Mouse (Mus musculus) hindbrain, postnatal 0 days (tissue): ENCODE results near the gene Tnfsf4. TPM values are rescaled to one million over a fixed set of nuclear protein-coding genes. Genes with fewer than 3 reads are reported as not detected.

ENCODE experiments used
- ATAC-seq: fragments of 200-750 bp; cut with Nextera tagmentation; 2 replicates; pipeline ENCODE4 v1.8.0; 2017; ENCODE audit warnings: mild to moderate bottlenecking, moderate TSS enrichment, moderate library complexity
- DNase-seq: peaks from one replicate; pipeline ENCODE4 v3.0.0-alpha.2; 2015; ENCODE audit warnings: low spot score
- H3K27ac ChIP-seq: fragments of 300-500 bp; sonication (generic); 2 replicates; pipeline ENCODE4 v1.5.1; 2014; ENCODE audit warnings: mild to moderate bottlenecking
- H3K27me3 ChIP-seq: fragments of 300-500 bp; sonication (generic); 2 replicates; pipeline ENCODE4 v1.6.1; 2014; ENCODE audit warnings: low read length, mixed read lengths; ENCODE audit not compliant: insufficient read depth
- H3K36me3 ChIP-seq: fragments of 300-500 bp; sonication (generic); 2 replicates; pipeline ENCODE4 v1.6.1; 2014; ENCODE audit warnings: low read length, mixed read lengths; ENCODE audit not compliant: insufficient read depth
- H3K4me1 ChIP-seq: fragments of 300-500 bp; sonication (generic); 2 replicates; pipeline ENCODE4 v1.6.1; 2014; ENCODE audit warnings: antibody characterized with exemption, low read length, mixed read lengths; ENCODE audit not compliant: insufficient read depth
- H3K4me2 ChIP-seq: fragments of 300-500 bp; sonication (generic); 2 replicates; pipeline ENCODE4 v1.6.1; 2014; ENCODE audit warnings: low read depth, mild to moderate bottlenecking, low read length, moderate library complexity, mixed read lengths
- H3K4me3 ChIP-seq: fragments of 300-500 bp; sonication (generic); 2 replicates; pipeline ENCODE4 v1.5.1; 2014; ENCODE audit warnings: low read length
- H3K9ac ChIP-seq: fragments of 300-500 bp; sonication (generic); replicated peaks from 2 replicates; pipeline ENCODE4 v1.6.1; 2014; ENCODE audit warnings: mild to moderate bottlenecking, low read length, moderate library complexity, mixed read lengths
- H3K9me3 ChIP-seq: fragments of 300-500 bp; sonication (generic); 2 replicates; pipeline ENCODE4 v1.6.1; 2016; ENCODE audit warnings: low read length, mixed read lengths
- CTCF ChIP-seq: IDR thresholded peaks from 2 replicates; pipeline ENCODE4 v1.5.1; 2016; ENCODE audit warnings: antibody characterized with exemption, control low read depth, low read depth
- WGBS: fragments of 180-500 bp; shearing (Covaris S2); extraction: QIAGEN DNeasy Blood & Tissue Kit; methylation state at CpG from one replicate; pipeline ENCODE4 v1.1.7; 2014; 5-methylcytosine and 5-hydroxymethylcytosine counted together
- polyA plus RNA-seq: library from polyadenylated mRNA; unstranded; fragments of >200 nt; fragmentation: Nextera tagmentation; extraction: Ambion mirVana; gene quantifications from 2 replicates; pipeline ENCODE4 v1.2.1, GENCODE M21; 2015
- total RNA-seq: library from RNA; depleted of rRNA; stranded (reverse); fragments of >200 nt; gene quantifications from 2 replicates; pipeline ENCODE4 v1.2.3, GENCODE M21; 2014

Tnfsf4 gene
- total and polyA plus RNA-seq, 2 experiments from 2014 or later: not detected

DNA sequence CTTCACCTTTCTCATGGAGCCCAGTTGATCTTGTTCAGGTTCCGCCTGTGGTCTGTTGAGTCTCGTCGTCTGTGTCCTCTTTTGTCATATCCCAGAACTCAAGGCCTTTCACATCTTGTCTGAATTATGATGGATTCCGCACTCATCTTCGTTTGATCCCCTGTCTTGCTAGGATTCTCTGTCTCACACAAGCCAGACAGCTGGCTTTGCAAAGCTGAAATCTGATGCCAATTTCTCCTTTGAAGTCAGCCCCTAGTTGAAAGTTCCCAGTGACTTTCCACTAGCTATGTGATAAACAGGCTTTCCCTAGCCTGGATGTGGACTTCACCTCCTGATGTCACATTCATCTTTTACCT lies 14.8 kb upstream of the Tnfsf4 start:
- no peak for ATAC-seq
- Histone ChIP-seq H3K9me3 (no peaks in the 10 kb centered on the region), H3K4me2 (no peak overlapping the region), H3K36me3 (no peaks in the 10 kb centered on the region), H3K27me3 (no peaks in the 10 kb centered on the region), H3K4me1 (no peaks in the 10 kb centered on the region), H3K9ac (no peak overlapping the region), H3K4me3 (no peak overlapping the region), H3K27ac (no peak overlapping the region)
- whole genome bisulfite sequencing: 35% methylated on average over 5 of the region's 5 CpGs
- DNase-seq: peak; percentile 13
- no peak for TF ChIP-seq CTCF

DNA sequence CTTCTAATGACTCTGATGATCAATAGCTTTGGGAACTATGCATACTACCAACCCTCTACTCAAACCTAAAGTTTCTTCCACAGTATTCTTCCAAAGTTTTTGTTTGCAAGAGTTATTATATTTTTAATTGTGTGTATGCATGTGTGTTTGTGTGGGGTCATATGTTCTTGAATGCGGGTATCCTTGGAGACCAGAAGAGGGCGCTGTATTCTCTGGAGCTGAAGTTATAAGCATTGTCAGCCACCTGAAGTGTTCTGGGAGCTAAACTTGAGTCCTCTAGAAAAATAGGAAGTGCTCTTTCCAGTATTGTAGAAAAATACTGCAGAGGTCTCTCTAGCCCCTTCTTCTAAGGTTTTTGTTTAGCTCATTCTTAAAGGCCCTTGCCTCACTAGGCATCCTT lies 5.1 kb upstream of the Tnfsf4 start:
- H3K9ac ChIP-seq: no peak overlapping the region
- no peaks in the 10 kb centered on the region for H3K4me1 ChIP-seq
- no peaks in the 10 kb centered on the region for H3K27me3 ChIP-seq
- H3K4me2 ChIP-seq: no peak overlapping the region
- DNase-seq: no peak
- TF ChIP-seq CTCF: 0 out of 2 replicates have a peak, but pooled peaks have one; percentile 19
- H3K4me3 ChIP-seq: no peak overlapping the region
- no peak overlapping the region for H3K27ac ChIP-seq
- 62% methylated on average over 2 of the region's 2 CpGs for WGBS
- no peak for ATAC-seq
- H3K9me3 ChIP-seq: no peaks in the 10 kb centered on the region
- no peaks in the 10 kb centered on the region for H3K36me3 ChIP-seq

GRCm38 (mm10) chr1:161392906-161393305 lies 2.3 kb upstream of the Tnfsf4 start:
- Histone ChIP-seq H3K4me2 (no peak overlapping the region), H3K9ac (no peak overlapping the region), H3K9me3 (no peaks in the 10 kb centered on the region), H3K4me1 (no peaks in the 10 kb centered on the region), H3K27ac (no peak overlapping the region), H3K36me3 (no peaks in the 10 kb centered on the region), H3K27me3 (no peaks in the 10 kb centered on the region), H3K4me3 (no peak overlapping the region)
- DNase-seq: no peak
- no peak for TF ChIP-seq CTCF
- 86% methylated on average over 10 of the region's 10 CpGs for WGBS
- ATAC-seq: no peak

GRCm38 (mm10) chr1:161395610-161396009 lies 401 bp downstream of the Tnfsf4 start:
- Histone ChIP-seq H3K4me2 (no peak overlapping the region), H3K4me3 (no peak overlapping the region), H3K4me1 (no peaks in the 10 kb centered on the region), H3K9me3 (no peaks in the 10 kb centered on the region), H3K36me3 (no peaks in the 10 kb centered on the region), H3K27me3 (no peaks in the 10 kb centered on the region), H3K27ac (no peak overlapping the region), H3K9ac (no peak overlapping the region)
- 73% methylated on average over 5 of the region's 5 CpGs for WGBS
- ATAC-seq (no peak), DNase-seq (no peak)
- no peak for TF ChIP-seq CTCF

- H3K4me3 ChIP-seq: no peak overlapping the region
Observed at GRCm38 (mm10) chr1:161396351-161396750, 1.1 kb downstream of the Tnfsf4 start.

GRCm38 (mm10) chr1:161400126-161400525 lies 4.9 kb downstream of the Tnfsf4 start:
- 31% methylated on average over 6 of the region's 6 CpGs for WGBS

More at GRCm38 (mm10) chr1:161396351-161396750, 1.1 kb downstream of the Tnfsf4 start:
- Histone ChIP-seq H3K27ac (no peak overlapping the region), H3K27me3 (no peaks in the 10 kb centered on the region), H3K9me3 (no peaks in the 10 kb centered on the region), H3K36me3 (no peaks in the 10 kb centered on the region), H3K9ac (no peak overlapping the region), H3K4me2 (no peak overlapping the region), H3K4me1 (no peaks in the 10 kb centered on the region)
- WGBS: 91% methylated on average over 10 of the region's 10 CpGs
- no peak for TF ChIP-seq CTCF
- DNase-seq (no peak), ATAC-seq (no peak)

GRCm38 (mm10) chr1:161403061-161403460 lies 7.9 kb downstream of the Tnfsf4 start:
- ATAC-seq (no peak), DNase-seq (no peak)
- Histone ChIP-seq H3K4me1 (no peaks in the 10 kb centered on the region), H3K36me3 (no peaks in the 10 kb centered on the region), H3K9ac (no peak overlapping the region), H3K27ac (no peak overlapping the region), H3K27me3 (no peaks in the 10 kb centered on the region), H3K4me3 (no peak overlapping the region), H3K4me2 (no peak overlapping the region), H3K9me3 (no peaks in the 10 kb centered on the region)
- TF ChIP-seq CTCF: no peak
- WGBS: 60% methylated on average over 2 of the region's 2 CpGs

More at GRCm38 (mm10) chr1:161400126-161400525, 4.9 kb downstream of the Tnfsf4 start:
- no peaks in the 10 kb centered on the region for H3K36me3 ChIP-seq
- TF ChIP-seq CTCF: peak; percentile 72
- ATAC-seq (no peak), DNase-seq (peak; percentile 77)
- no peaks in the 10 kb centered on the region for H3K9me3 ChIP-seq
- no peak overlapping the region for H3K27ac ChIP-seq
- no peak overlapping the region for H3K4me2 ChIP-seq
- no peaks in the 10 kb centered on the region for H3K27me3 ChIP-seq
- H3K9ac ChIP-seq: no peak overlapping the region
- H3K4me3 ChIP-seq: no peak overlapping the region
- H3K4me1 ChIP-seq: no peaks in the 10 kb centered on the region
